Mouse (Mus musculus) heart, postnatal 0 days (tissue): Measurements from ENCODE around the gene Pitpnm3.

Source experiments
- CTCF ChIP-seq: IDR thresholded peaks from 2 replicates; pipeline ENCODE4 v1.5.1; 2016; ENCODE audit warnings: antibody characterized with exemption, control low read depth, low read depth
- EP300 ChIP-seq: IDR thresholded peaks from 2 replicates; pipeline ENCODE4 v1.6.1; 2016; ENCODE audit warnings: antibody characterized with exemption, low read depth

DNA sequence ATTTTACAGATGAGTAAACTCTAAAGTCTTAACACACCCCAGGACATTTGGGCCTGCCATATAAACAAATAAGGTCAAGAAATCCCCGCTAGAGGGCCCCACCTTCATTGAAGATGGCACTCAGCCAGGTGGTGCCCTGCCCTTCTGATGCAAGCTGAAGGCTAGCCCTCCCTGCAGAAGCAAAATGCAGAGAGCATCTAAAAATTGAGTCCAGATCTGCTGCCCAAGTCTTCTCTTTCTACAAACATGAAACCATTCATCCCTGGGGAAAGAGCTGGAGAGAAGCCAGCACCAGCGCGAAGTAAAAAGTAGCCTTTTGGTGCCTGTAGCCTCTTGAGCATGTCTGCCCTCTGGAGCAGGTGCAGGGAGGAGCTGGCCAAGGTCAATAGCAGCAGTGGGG is 57.5 kb downstream of the Pitpnm3 start:
- no peak for TF ChIP-seq EP300
- no peak for TF ChIP-seq CTCF
